In genomic region chr11:3738778-3739177, GRCm38 (mm10) we compare ENCODE assay signal across 31 mouse cellular contexts.
A peak's percentile ranks its signal among the peaks of the same experiment; 100 is the strongest.
DNase-seq lines count a peak whose midpoint lies in the region; ATAC-seq and TF ChIP-seq lines count a peak whose summit lies in the region.
"Had no signal": no experiment of that assay in that cellular context is flagged by ENCODE, and none has a peak within 500 bp of the region (broad histone marks: within the 10 kb centered on the region; RNA-seq: fewer than 3 reads in every experiment).

No protein-coding gene starts in this region.

- H3K4me3 ChIP-seq in myocyte, result no peak overlapping the region
- H3K4me3 ChIP-seq in forebrain, embryonic 11.5 days (ENCODE audit: low read depth, low read length), result no peak overlapping the region
- H3K4me3 ChIP-seq: embryonic facial prominence, embryonic 12.5 days; forebrain, embryonic 15.5 days; gastrocnemius, adult 2 months; hindbrain, embryonic 10.5 days; layer of hippocampus, adult 2 months; limb, embryonic 10.5 days; limb, embryonic 15.5 days; liver, embryonic 13.5 days; neural tube, embryonic 13.5 days had no signal

- H3ac ChIP-seq in myocyte (ENCODE audit: control insufficient read depth, insufficient read length), result no peak overlapping the region

- peak; percentile 49 for DNase-seq in adrenal gland, adult 8-10 months
- DNase-seq in adrenal gland, postnatal 4 days (ENCODE audit: low spot score in 2 of 2), result no peak
- peak; percentile 56 for DNase-seq in 3T3-L1 (ENCODE audit: low read depth, low spot score)
- DNase-seq in adrenal gland, postnatal 10 days, result peak; percentile 35
- DNase-seq in forebrain, embryonic 11.5 days (ENCODE audit: low spot score), result no peak
- no peak for DNase-seq in layer of hippocampus, adult 9-10 months (ENCODE audit: low spot score)
- DNase-seq: cerebellum, adult 8-10 months; cerebellum, postnatal 25 days; gastrocnemius, adult 2 months; gastrocnemius, postnatal 36 days; heart, postnatal 14 days; kidney, adult 18-20 months; kidney, postnatal 36 days; liver, embryonic 13.5 days; lung, adult 2 months; lung, postnatal 14 days; right cerebral cortex, postnatal 4 days; thymus, adult 18-20 months; thymus, postnatal 25 days had no signal

- no peaks in the 10 kb centered on the region for H3K79me2 ChIP-seq in myocyte (ENCODE audit: control insufficient read depth, insufficient read depth)

- no peak overlapping the region for H3K9ac ChIP-seq in forebrain, embryonic 11.5 days (ENCODE audit: low read length)
- H3K9ac ChIP-seq: embryonic facial prominence, embryonic 12.5 days; forebrain, embryonic 15.5 days; limb, embryonic 15.5 days; liver, embryonic 13.5 days; neural tube, embryonic 13.5 days had no signal

- H3K27ac ChIP-seq in forebrain, embryonic 11.5 days (ENCODE audit: low read depth, low read length), result no peak overlapping the region
- H3K27ac ChIP-seq: embryonic facial prominence, embryonic 12.5 days; forebrain, embryonic 15.5 days; gastrocnemius, adult 2 months; hindbrain, embryonic 10.5 days; layer of hippocampus, adult 2 months; limb, embryonic 10.5 days; limb, embryonic 15.5 days; liver, embryonic 13.5 days; neural tube, embryonic 13.5 days; stomach, postnatal 0 days had no signal

- H3K9me3 ChIP-seq in forebrain, embryonic 11.5 days (ENCODE audit: control insufficient read depth, low read length), result no peaks in the 10 kb centered on the region
- H3K9me3 ChIP-seq: embryonic facial prominence, embryonic 12.5 days; forebrain, embryonic 15.5 days; G1E; hindbrain, embryonic 10.5 days; limb, embryonic 10.5 days; limb, embryonic 15.5 days; liver, embryonic 13.5 days; neural tube, embryonic 13.5 days had no signal

- ATAC-seq in forebrain, embryonic 11.5 days (replicated peaks; ENCODE audit: low FRiP score), result no peak
- ATAC-seq: forebrain, embryonic 15.5 days; hindbrain, embryonic 16.5 days; Patski had no signal

- H3K4me2 ChIP-seq in myocyte (ENCODE audit: low read depth), result no peak overlapping the region
- H3K4me2 ChIP-seq in forebrain, embryonic 11.5 days (ENCODE audit: low read depth, low read length, severe bottlenecking), result no peak overlapping the region
- H3K4me2 ChIP-seq: embryonic facial prominence, embryonic 12.5 days; forebrain, embryonic 15.5 days; limb, embryonic 15.5 days; liver, embryonic 13.5 days; neural tube, embryonic 13.5 days had no signal

- H3K36me3 ChIP-seq in myocyte (ENCODE audit: control insufficient read depth, insufficient read depth), result no peaks in the 10 kb centered on the region
- no peaks in the 10 kb centered on the region for H3K36me3 ChIP-seq in forebrain, embryonic 11.5 days (ENCODE audit: control insufficient read depth, insufficient read depth, low read length)
- H3K36me3 ChIP-seq: embryonic facial prominence, embryonic 12.5 days; forebrain, embryonic 15.5 days; G1E; hindbrain, embryonic 10.5 days; limb, embryonic 10.5 days; limb, embryonic 15.5 days; liver, embryonic 13.5 days; neural tube, embryonic 13.5 days had no signal

- H3K27me3 ChIP-seq in myocyte (ENCODE audit: control insufficient read depth, insufficient read depth, insufficient read length), result peaks cover 2% of the 10 kb centered on the region
- H3K27me3 ChIP-seq in forebrain, embryonic 11.5 days (ENCODE audit: control insufficient read depth, insufficient read depth, low read length), result no peaks in the 10 kb centered on the region
- H3K27me3 ChIP-seq: embryonic facial prominence, embryonic 12.5 days; forebrain, embryonic 15.5 days; limb, embryonic 15.5 days; liver, embryonic 13.5 days; neural tube, embryonic 13.5 days had no signal

- H3K4me1 ChIP-seq in forebrain, embryonic 11.5 days (replicated peaks; ENCODE audit: control insufficient read depth, insufficient read depth, low read length), result no peaks in the 10 kb centered on the region; the same call in 1 of the 2 replicates
- H3K4me1 ChIP-seq: embryonic facial prominence, embryonic 12.5 days; limb, embryonic 10.5 days; limb, embryonic 15.5 days; liver, embryonic 13.5 days had no signal

- WGBS in forebrain, embryonic 11.5 days, result 88% methylated on average over 2 of the region's 2 CpGs

- TF ChIP-seq POLR2A in myocyte (IDR thresholded peaks at IDR 0.05; ENCODE audit: insufficient read length, low read depth), result no peak

TF ChIP-seq in myocyte, 11 proteins besides CTCF, POLR2A, EP300 and RAD21:
- peak; percentile 80 for TF ChIP-seq USF1 (IDR thresholded peaks at IDR 0.05; ENCODE audit: low read depth)
- no peak for TF ChIP-seq MYOG (IDR thresholded peaks at IDR 0.05; ENCODE audit: control insufficient read depth in 1 of 3, insufficient read depth in 1 of 3, insufficient read length in 2 of 3, low read depth in 2 of 3)
- no peak for TF ChIP-seq TCF12 (IDR thresholded peaks at IDR 0.05; ENCODE audit: insufficient read depth, poor library complexity, severe bottlenecking)
- no peak for TF ChIP-seq CEBPB (IDR thresholded peaks at IDR 0.05; ENCODE audit: insufficient read depth, poor library complexity, severe bottlenecking)
TF ChIP-seq in myocyte: peak in this region for 1.

Comparison
In these comparisons a context has a peak if more than half of its experiments do, and no peak if none do; other contexts are left out.
1. DNase-seq: peak in adrenal gland, adult 8-10 months (single experiment), 3T3-L1 (single experiment) and adrenal gland, postnatal 10 days (single experiment); none in adrenal gland, postnatal 4 days (0 of 2), forebrain, embryonic 11.5 days (single experiment) and layer of hippocampus, adult 9-10 months (single experiment).